Comparison of ENCODE assay signal across 8 mouse cellular contexts in genomic region chr6:89070011-89070410, GRCm38 (mm10).
A peak's percentile ranks its signal among the peaks of the same experiment; 100 is the strongest.
DNase-seq lines count a peak whose midpoint lies in the region; ATAC-seq lines count a peak whose summit lies in the region.
"Had no signal": no experiment of that assay in that cellular context is flagged by ENCODE, and none has a peak within 500 bp of the region (broad histone marks: within the 10 kb centered on the region; RNA-seq: fewer than 3 reads in every experiment).

No protein-coding gene starts in this region.

- H3K4me1 ChIP-seq in embryonic facial prominence, embryonic 10.5 days: peaks cover 13% of the 10 kb centered on the region
- H3K4me1 ChIP-seq in kidney, embryonic 16.5 days (ENCODE audit: insufficient read depth, low read length): 0 out of 2 replicates have a peak, but pooled peaks cover 7% of the 10 kb centered on the region
- H3K4me1 ChIP-seq: embryonic facial prominence, embryonic 12.5 days had no signal

- H3K36me3 ChIP-seq in embryonic facial prominence, embryonic 10.5 days (replicated peaks): no peaks in the 10 kb centered on the region
- no peaks in the 10 kb centered on the region for H3K36me3 ChIP-seq in kidney, embryonic 16.5 days (ENCODE audit: insufficient read depth, low read length)
- H3K36me3 ChIP-seq: embryonic facial prominence, embryonic 12.5 days had no signal

- no peak overlapping the region for H3K9ac ChIP-seq in kidney, embryonic 16.5 days (replicated peaks; ENCODE audit: low read length)
- H3K9ac ChIP-seq: embryonic facial prominence, embryonic 12.5 days had no signal

- no peaks in the 10 kb centered on the region for H3K9me3 ChIP-seq in embryonic facial prominence, embryonic 10.5 days
- no peaks in the 10 kb centered on the region for H3K9me3 ChIP-seq in kidney, embryonic 16.5 days (ENCODE audit: low read length)

- no peak overlapping the region for H3K4me2 ChIP-seq in kidney, embryonic 16.5 days (replicated peaks; ENCODE audit: low read depth, low read length)
- H3K4me2 ChIP-seq: embryonic facial prominence, embryonic 12.5 days had no signal

- H3K27ac ChIP-seq in embryonic facial prominence, embryonic 10.5 days (replicated peaks): no peak overlapping the region
- H3K27ac ChIP-seq in kidney, embryonic 16.5 days (ENCODE audit: low read length): no peak overlapping the region
- H3K27ac ChIP-seq: embryonic facial prominence, embryonic 12.5 days had no signal

- WGBS in embryonic facial prominence, embryonic 10.5 days: 20% methylated on average over 3 of the region's 3 CpGs
- WGBS in kidney, embryonic 16.5 days: 15% methylated on average over 3 of the region's 3 CpGs

- H3K4me3 ChIP-seq in embryonic facial prominence, embryonic 10.5 days: no peak overlapping the region
- H3K4me3 ChIP-seq in kidney, embryonic 16.5 days (ENCODE audit: low read length): no peak overlapping the region
- H3K4me3 ChIP-seq: embryonic facial prominence, embryonic 12.5 days had no signal

- DNase-seq in urinary bladder, postnatal 25 days (ENCODE audit: low spot score): peak; percentile 53
- DNase-seq in urinary bladder, postnatal 10 days (ENCODE audit: low spot score): no peak
- peak; percentile 80 for DNase-seq in embryonic facial prominence, embryonic 10.5 days (ENCODE audit: low spot score)
- DNase-seq in layer of hippocampus, postnatal 10 days (ENCODE audit: low spot score in 2 of 2): no peak

- 0 out of 2 replicates have a peak, but pooled peaks cover 5% of the 10 kb centered on the region for H3K27me3 ChIP-seq in embryonic facial prominence, embryonic 10.5 days (replicated peaks; ENCODE audit: low read depth, poor library complexity, severe bottlenecking)
- H3K27me3 ChIP-seq in kidney, embryonic 16.5 days (ENCODE audit: insufficient read depth, low read length): no peaks in the 10 kb centered on the region
- H3K27me3 ChIP-seq: embryonic facial prominence, embryonic 12.5 days had no signal

- peak; percentile 57; the same call in 1 of the 2 replicates for ATAC-seq in kidney, embryonic 16.5 days (ENCODE audit: low FRiP score, low TSS enrichment)
- ATAC-seq in megakaryocyte-erythroid progenitor cell, adult 5-6 weeks (replicated peaks; ENCODE audit: low FRiP score, low TSS enrichment, poor library complexity, severe bottlenecking): 0 out of 2 replicates have a peak, but pooled peaks have one; percentile 39
- ATAC-seq in inflammation-experienced regulatory T-cells, adult 6 months: no peak

Comparison
In these comparisons a context has a peak if more than half of its experiments do, and no peak if none do; other contexts are left out.
1. DNase-seq: peak in urinary bladder, postnatal 25 days (single experiment) and embryonic facial prominence, embryonic 10.5 days (single experiment); none in urinary bladder, postnatal 10 days (single experiment) and layer of hippocampus, postnatal 10 days (0 of 2).